In genomic region chr14:75899566-75899965, GRCm38 (mm10) we compare ENCODE assay signal across 9 mouse cellular contexts. TPM values are rescaled to one million over a fixed set of nuclear protein-coding genes. Genes with fewer than 3 reads are reported as not detected.
A peak's percentile ranks its signal among the peaks of the same experiment; 100 is the strongest.
DNase-seq lines count a peak whose midpoint lies in the region; ATAC-seq and TF ChIP-seq lines count a peak whose summit lies in the region.
"Had no signal": no experiment of that assay in that cellular context is flagged by ENCODE, and none has a peak within 500 bp of the region (broad histone marks: within the 10 kb centered on the region; RNA-seq: fewer than 3 reads in every experiment).

No protein-coding gene starts in this region.

- peak; percentile 86 for TF ChIP-seq CTCF in hindbrain, postnatal 0 days (IDR thresholded peaks at IDR 0.05; ENCODE audit: low read depth)

- 11% methylated on average over 4 of the region's 4 CpGs for WGBS in hindbrain, postnatal 0 days

- peak; percentile 97 for DNase-seq in Muller cell, postnatal 12 days (ENCODE audit: inconsistent ontology term)
- DNase-seq in cerebellum, adult 8-10 months, result peak; percentile 81
- DNase-seq in frontal cortex, postnatal 10 days (ENCODE audit: low spot score in 2 of 2), result peak; percentile 75 to 76
- peak; percentile 90 for DNase-seq in hindbrain, postnatal 0 days (ENCODE audit: low spot score)
- DNase-seq in left cerebral cortex, adult 11 months (ENCODE audit: low spot score), result peak; percentile 83
- DNase-seq in right cerebral cortex, postnatal 10 days (ENCODE audit: low spot score in 2 of 2), result peak; percentile 87 to 89
- peak; percentile 62 for DNase-seq in urinary bladder, postnatal 10 days (ENCODE audit: low spot score)

- H3K36me3 ChIP-seq in hindbrain, postnatal 0 days (ENCODE audit: insufficient read depth, low read length), result no peaks in the 10 kb centered on the region

- H3K4me3 ChIP-seq in hindbrain, postnatal 0 days (ENCODE audit: low read length), result no peak overlapping the region
- H3K4me3 ChIP-seq: megakaryocyte, embryonic 14.5 days had no signal

- no peak overlapping the region for H3K9ac ChIP-seq in hindbrain, postnatal 0 days (replicated peaks; ENCODE audit: low read length)

- no peak overlapping the region for H3K4me2 ChIP-seq in hindbrain, postnatal 0 days (ENCODE audit: low read depth, low read length)

- no peaks in the 10 kb centered on the region for H3K27me3 ChIP-seq in hindbrain, postnatal 0 days (ENCODE audit: insufficient read depth, low read length)
- H3K27me3 ChIP-seq: megakaryocyte, embryonic 14.5 days had no signal

- H3K9me3 ChIP-seq in hindbrain, postnatal 0 days (ENCODE audit: low read length), result no peaks in the 10 kb centered on the region

- ATAC-seq in hindbrain, postnatal 0 days, result peak; percentile 77
- ATAC-seq in megakaryocyte, adult 5-6 weeks (ENCODE audit: poor library complexity, severe bottlenecking), result peak; percentile 89

- H3K4me1 ChIP-seq in hindbrain, postnatal 0 days (ENCODE audit: insufficient read depth, low read length), result no peaks in the 10 kb centered on the region

- 0 out of 2 replicates have a peak overlapping the region, but pooled peaks have one; percentile 26 for H3K27ac ChIP-seq in hindbrain, postnatal 0 days

RNA-seq across cellular contexts. Expression of gene Tpt1, which starts 54.7 kb away (rescaled TPM):
- 377 and 433 TPM in 2 replicates for total RNA-seq in hindbrain, postnatal 0 days (2014; rRNA removed)
- 731 and 750 TPM in 2 replicates for polyA plus RNA-seq in hindbrain, postnatal 0 days (2015; fragmentation: Nextera tagmentation; extraction: Ambion mirVana)
- total RNA-seq in megakaryocyte, adult 5-6 weeks (2015), result 5,508 and 5,947 TPM in 2 replicates
- 1,349 and 1,387 TPM in 2 replicates for total RNA-seq in megakaryocyte, adult 5-6 weeks (2017)

RNA-seq across cellular contexts. Expression of gene Kctd4, which starts 55.2 kb away (rescaled TPM):
- 3.8 and 5.0 TPM in 2 replicates for total RNA-seq in hindbrain, postnatal 0 days (2014; rRNA removed)
- polyA plus RNA-seq in hindbrain, postnatal 0 days (2015; fragmentation: Nextera tagmentation; extraction: Ambion mirVana), result 6.0 and 7.0 TPM in 2 replicates
- not detected in 2 replicates for total RNA-seq in megakaryocyte, adult 5-6 weeks (2015)
- not detected in 2 replicates for total RNA-seq in megakaryocyte, adult 5-6 weeks (2017)
